Mouse (Mus musculus) heart, adult 2 months (tissue): ENCODE data around the gene Ano8.

Source experiments
- CTCF ChIP-seq: fragments of 200-600 bp; IDR thresholded peaks from 2 replicates; pipeline ENCODE4 v1.8.1; 2022; ENCODE audit warnings: antibody characterized with exemption, mild to moderate bottlenecking, moderate library complexity
- POLR2A ChIP-seq: fragments of 200-500 bp; IDR thresholded peaks from 2 replicates; pipeline ENCODE4 v1.6.1; 2011; ENCODE audit warnings: mild to moderate bottlenecking, low read depth, low read length, control low read depth; ENCODE audit not compliant: insufficient read depth

GRCm38 (mm10) chr8:71457659-71458270, 28.0 kb downstream of the Ano8 start:
- TF ChIP-seq CTCF (no peak), POLR2A (no peak)
